Mouse (Mus musculus): ENCODE data around the gene Nipal1. TPM values are rescaled to one million over a fixed set of nuclear protein-coding genes. Genes with fewer than 3 reads are reported as not detected.
A peak's percentile ranks its signal among the peaks of the same experiment; 100 is the strongest.

The Nipal1 gene
- total and polyA plus RNA-seq, 3 experiments = 0.35 TPM; not detected in 2

GRCm38 (mm10) chr5:72709976-72710375, 62.4 kb downstream of the Nipal1 start:
- H3K9me3 ChIP-seq (replicated peaks; ENCODE audit: insufficient read depth, low read length) = no peaks in the 10 kb centered on the region
- TF ChIP-seq MAFK (IDR thresholded peaks at IDR 0.05; ENCODE audit: borderline replicate concordance, low read depth, low read length) = no peak
- no peak for TF ChIP-seq ZNF384 (IDR thresholded peaks at IDR 0.05; ENCODE audit: low read depth, low read length)
- no peak for TF ChIP-seq JUND (IDR thresholded peaks at IDR 0.05; ENCODE audit: low read depth, low read length)
- no peak for TF ChIP-seq RAD21 (IDR thresholded peaks at IDR 0.05; ENCODE audit: low read depth, low read length)
- TF ChIP-seq USF2 (IDR thresholded peaks at IDR 0.05; ENCODE audit: borderline replicate concordance in 1 of 2, insufficient read depth in 1 of 2, low read depth in 1 of 2, low read length in 2 of 2) = no peak
- TF ChIP-seq UBTF (IDR thresholded peaks at IDR 0.05; ENCODE audit: borderline replicate concordance, insufficient read depth, low read depth, low read length) = no peak
- TF ChIP-seq BHLHE40 (IDR thresholded peaks at IDR 0.05; ENCODE audit: borderline replicate concordance, low read depth, low read length) = no peak
- TF ChIP-seq SMC3 (IDR thresholded peaks at IDR 0.05; ENCODE audit: low read depth, low read length) = no peak
- no peak for TF ChIP-seq MEF2A (IDR thresholded peaks at IDR 0.05; ENCODE audit: extremely low read depth, insufficient replicate concordance, low read depth, low read length, poor library complexity, severe bottlenecking)
- TF ChIP-seq ELF1 (IDR thresholded peaks at IDR 0.05; ENCODE audit: low read depth, low read length) = no peak
- peaks cover 0 to 3% of the 10 kb centered on the region in 2 experiments; a peak in 1 of 4 replicates for H3K36me3 ChIP-seq (ENCODE audit: control insufficient read depth in 1 of 2, insufficient read depth in 2 of 2, low read length in 2 of 2)
- DNase-seq (ENCODE audit: low read depth, low spot score) = no peak
- no peak overlapping the region for H3K4me3 ChIP-seq (ENCODE audit: control insufficient read depth in 1 of 2, insufficient read depth in 1 of 2, low read depth in 2 of 2, low read length in 2 of 2)
- H3K27ac ChIP-seq (ENCODE audit: control insufficient read depth, low read depth, low read length) = no peak overlapping the region
- no peak overlapping the region for H3K9ac ChIP-seq (ENCODE audit: control insufficient read depth, low read depth, low read length, poor library complexity, severe bottlenecking)
- no peaks in the 10 kb centered on the region for H3K4me1 ChIP-seq (ENCODE audit: control insufficient read depth in 1 of 2, insufficient read depth in 2 of 2, low read length in 2 of 2)
- H3K27me3 ChIP-seq (ENCODE audit: control insufficient read depth in 1 of 2, insufficient read depth in 2 of 2, low read length in 2 of 2) = no peaks in the 10 kb centered on the region
- no peaks in the 10 kb centered on the region for H3K79me2 ChIP-seq (ENCODE audit: control insufficient read depth, insufficient read depth, low read length, poor library complexity)

- no peak overlapping the region for H3K4me3 ChIP-seq (ENCODE audit: control insufficient read depth in 1 of 2, insufficient read depth in 1 of 2, low read depth in 2 of 2, low read length in 2 of 2)
- DNase-seq (ENCODE audit: low read depth, low spot score) = peak; percentile 79
- H3K79me2 ChIP-seq (ENCODE audit: control insufficient read depth, insufficient read depth, low read length, poor library complexity) = no peaks in the 10 kb centered on the region
- TF ChIP-seq POLR2AphosphoS2 (IDR thresholded peaks at IDR 0.05; ENCODE audit: low read length) (no peak), CTCF (IDR thresholded peaks at IDR 0.05 in 2 of 3, conservative IDR thresholded peaks at IDR 0.05 in 1 of 3; ENCODE audit: control insufficient read depth in 1 of 3, insufficient read depth in 1 of 3, low read depth in 2 of 3, low read length in 3 of 3, poor library complexity in 1 of 3, severe bottlenecking in 1 of 3) (peak; percentile 48 to 92 (median 89)), ZC3H11A (IDR thresholded peaks at IDR 0.05; ENCODE audit: low read depth, low read length) (peak; percentile 89), SMC3 (IDR thresholded peaks at IDR 0.05; ENCODE audit: low read depth, low read length) (peak; percentile 93), RAD21 (IDR thresholded peaks at IDR 0.05; ENCODE audit: low read depth, low read length) (peak; percentile 95)
- no peak overlapping the region for H3K27ac ChIP-seq (ENCODE audit: control insufficient read depth, low read depth, low read length)
- H3K9me3 ChIP-seq (replicated peaks; ENCODE audit: insufficient read depth, low read length) = no peaks in the 10 kb centered on the region
- no peak overlapping the region for H3K9ac ChIP-seq (ENCODE audit: control insufficient read depth, low read depth, low read length, poor library complexity, severe bottlenecking)
- H3K27me3 ChIP-seq (ENCODE audit: control insufficient read depth in 1 of 2, insufficient read depth in 2 of 2, low read length in 2 of 2) = no peaks in the 10 kb centered on the region
- no peaks in the 10 kb centered on the region for H3K4me1 ChIP-seq (ENCODE audit: control insufficient read depth in 1 of 2, insufficient read depth in 2 of 2, low read length in 2 of 2)
- peaks cover 0 to 3% of the 10 kb centered on the region in 2 experiments; a peak in 1 of 4 replicates for H3K36me3 ChIP-seq (ENCODE audit: control insufficient read depth in 1 of 2, insufficient read depth in 2 of 2, low read length in 2 of 2)
These were observed 63.1 kb downstream of the Nipal1 start for GRCm38 (mm10) chr5:72710572-72711278.
